Mouse (Mus musculus) spleen, adult 18-20 months (tissue): ENCODE results near the gene Nfic.
A peak's percentile ranks its signal among the peaks of the same experiment; 100 is the strongest.

Experiments
- DNase-seq, 2 experiments: peaks; one replicate each; pipeline ENCODE4 v3.0.0; 2022; ENCODE audit warnings: mixed read lengths in 2 of 2

Nfic gene

DNA sequence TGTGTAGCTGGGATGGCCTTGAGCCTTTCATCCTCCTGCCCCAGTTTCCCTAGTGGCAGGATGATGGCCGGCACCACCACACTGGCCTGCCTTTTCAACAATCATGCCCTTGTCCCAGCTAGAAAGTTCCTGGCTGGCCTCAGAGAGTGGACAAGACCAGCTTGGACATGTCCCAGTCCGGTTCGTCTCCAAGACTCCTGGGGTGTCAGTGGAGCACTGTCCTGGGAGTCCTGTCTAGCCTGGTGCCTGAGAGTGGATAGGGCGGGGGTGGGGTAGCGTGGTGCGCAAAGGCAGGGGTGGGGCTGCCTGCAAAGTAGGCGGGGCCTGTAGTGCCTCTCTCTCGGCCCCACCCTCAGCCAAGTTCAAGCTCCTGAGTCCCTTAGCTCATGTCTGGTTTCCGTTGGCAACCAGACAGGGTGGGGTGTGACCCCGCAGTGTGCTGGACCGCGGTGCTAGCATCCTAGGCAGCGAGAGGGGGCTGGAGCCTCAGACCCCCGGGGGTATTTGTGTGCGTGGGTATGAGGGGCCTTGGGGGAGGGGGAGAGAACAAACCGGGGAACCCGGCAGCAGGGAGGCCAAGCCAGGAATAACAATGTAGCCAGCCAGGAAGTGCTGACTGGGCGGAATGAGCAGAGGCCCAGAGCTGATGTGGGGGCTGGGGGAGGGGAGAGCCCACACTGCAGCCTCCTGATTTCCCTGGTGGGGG lies 53.8 kb downstream of the Nfic start:
- no peak for DNase-seq

DNA sequence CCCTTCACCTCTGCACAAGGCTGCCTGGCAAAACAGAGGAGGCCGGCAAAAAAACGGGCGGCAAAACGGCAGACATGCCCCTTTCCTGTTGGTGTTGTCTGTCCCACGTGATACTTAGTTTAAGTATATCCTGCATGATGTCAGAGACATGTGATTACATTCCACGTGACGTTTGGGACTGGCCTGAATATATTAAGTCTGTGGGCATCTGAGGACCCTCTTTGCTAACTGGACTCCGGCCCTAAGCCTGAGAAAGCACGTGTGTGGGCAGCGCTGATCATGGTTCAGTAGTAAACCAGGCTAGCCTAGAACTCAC lies 54.3 kb downstream of the Nfic start:
- DNase-seq, result no peak

DNA sequence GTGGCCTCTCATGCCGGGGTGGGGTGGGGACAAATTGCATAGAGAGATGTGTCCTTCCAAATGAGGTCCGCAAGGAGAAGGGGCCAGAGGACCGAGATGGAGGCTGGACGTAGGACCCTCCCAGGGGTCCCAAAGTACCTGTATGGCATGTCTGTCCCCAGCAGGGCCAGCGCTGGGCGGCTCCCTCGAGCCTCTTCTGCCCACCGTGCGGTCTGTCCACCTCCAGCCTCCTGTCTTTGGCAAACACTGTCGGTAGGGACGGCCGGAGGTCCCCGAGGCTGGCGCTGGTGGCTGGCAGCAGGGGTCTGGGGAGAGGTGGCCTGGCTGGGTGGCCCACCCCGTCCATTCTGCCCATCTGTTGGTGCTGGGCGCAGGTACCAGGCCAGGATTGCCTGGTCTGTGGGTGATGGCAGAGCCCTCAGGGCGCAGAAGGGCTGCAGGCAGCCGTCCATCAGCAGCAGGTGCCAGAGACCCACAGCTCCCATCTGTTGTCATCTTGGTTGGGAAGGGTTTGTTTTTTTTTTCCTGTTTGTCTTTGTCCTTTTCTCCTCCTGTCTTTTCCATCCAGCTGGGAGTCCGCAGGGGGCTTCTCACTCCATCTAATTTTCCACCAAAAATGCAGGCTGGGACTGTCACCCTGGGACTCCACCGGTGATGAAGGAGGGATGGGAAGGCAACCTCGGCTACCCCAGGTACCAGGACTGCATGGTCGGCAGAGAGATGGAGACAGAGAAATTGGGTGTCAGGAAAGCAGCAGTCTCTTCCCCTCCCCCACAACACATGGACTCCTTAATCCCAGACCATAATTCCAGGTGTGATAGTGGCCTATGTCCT lies 54.8 kb downstream of the Nfic start:
- no peak for DNase-seq

DNA sequence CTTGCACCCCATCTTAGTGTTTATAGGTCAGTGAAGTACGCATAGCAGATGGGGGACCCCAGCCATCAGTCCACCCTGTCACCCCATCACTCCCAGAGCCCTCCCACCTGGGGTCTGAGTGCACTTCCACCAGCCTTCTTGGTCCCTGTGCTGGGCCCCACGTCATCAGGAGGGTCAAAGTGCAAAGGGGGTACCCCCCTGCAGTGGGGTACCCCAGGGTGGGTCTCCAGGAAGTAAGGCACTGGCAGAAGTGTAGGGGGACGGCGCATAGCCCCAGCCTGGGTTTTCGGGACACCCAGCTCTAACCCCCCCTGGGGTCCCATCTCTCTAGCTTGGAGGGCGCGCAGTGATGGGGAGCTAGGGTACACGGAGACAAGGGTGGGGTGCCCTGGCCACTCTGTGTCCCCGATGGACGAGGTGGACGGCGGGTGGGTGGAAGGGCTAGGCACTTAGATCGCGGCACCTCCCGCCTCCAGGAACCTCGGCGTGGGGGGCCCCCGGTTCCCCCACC lies 55.6 kb downstream of the Nfic start:
- DNase-seq, result no peak

DNA sequence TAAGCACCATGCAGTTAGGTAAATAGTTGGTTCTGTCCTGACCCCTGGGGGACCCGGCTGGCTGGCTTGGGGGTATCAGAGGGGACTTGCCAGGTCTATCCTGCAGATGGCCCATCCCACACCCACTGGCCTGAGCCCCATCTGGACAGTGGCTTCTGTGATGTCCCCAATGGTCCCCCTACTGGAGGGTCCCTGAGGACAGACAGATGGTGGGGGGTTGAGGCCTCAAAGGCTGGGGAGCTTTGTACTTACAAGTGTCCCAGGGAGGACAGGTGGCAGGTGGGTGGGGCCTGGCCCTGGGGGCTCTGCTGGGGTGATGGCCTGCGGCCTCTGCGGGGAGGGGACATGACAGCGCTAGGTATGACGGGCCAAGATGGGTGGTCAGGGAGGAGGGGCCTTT lies 56.1 kb downstream of the Nfic start:
- DNase-seq, result no peak

DNA sequence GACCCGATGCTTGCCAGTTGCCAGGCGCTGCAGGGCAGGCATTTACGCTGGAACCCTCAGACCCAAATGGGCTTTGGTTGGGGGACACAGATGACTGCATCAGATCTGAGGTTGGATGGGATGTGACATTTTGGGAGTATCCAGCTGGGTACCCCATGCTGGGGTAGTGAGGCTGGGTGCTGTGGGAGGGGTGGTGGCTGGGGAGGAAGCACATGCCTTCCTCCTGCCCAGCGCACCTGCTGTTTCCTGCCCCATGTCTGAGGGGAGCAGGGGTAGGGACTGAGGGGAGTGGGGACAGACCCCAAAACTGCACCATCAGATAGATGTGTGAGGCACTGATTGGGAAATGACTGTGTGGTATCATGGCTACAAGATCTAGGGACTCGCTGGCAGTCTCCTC lies 58.7 kb downstream of the Nfic start:
- DNase-seq, result no peak

DNA sequence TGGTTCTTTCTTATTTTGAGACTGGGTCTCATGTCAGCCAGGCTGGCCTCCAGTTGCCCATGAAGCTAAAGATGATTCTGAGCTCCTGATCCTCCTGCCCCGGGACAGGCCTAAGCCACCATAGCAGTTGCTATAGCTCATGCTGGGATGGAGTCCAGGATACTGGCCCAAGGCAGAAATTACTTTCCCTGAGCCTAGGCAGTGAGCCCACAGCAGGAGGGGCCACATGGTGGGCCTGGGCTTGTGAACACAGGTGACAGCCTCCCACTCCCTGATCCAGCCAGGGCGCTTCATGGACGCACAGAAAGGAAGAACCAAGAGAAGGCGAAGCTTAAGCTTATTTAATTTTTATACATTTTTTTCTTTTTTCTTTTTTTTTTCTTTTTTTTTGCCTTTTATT lies 59.6 kb downstream of the Nfic start:
- DNase-seq, result no peak

DNA sequence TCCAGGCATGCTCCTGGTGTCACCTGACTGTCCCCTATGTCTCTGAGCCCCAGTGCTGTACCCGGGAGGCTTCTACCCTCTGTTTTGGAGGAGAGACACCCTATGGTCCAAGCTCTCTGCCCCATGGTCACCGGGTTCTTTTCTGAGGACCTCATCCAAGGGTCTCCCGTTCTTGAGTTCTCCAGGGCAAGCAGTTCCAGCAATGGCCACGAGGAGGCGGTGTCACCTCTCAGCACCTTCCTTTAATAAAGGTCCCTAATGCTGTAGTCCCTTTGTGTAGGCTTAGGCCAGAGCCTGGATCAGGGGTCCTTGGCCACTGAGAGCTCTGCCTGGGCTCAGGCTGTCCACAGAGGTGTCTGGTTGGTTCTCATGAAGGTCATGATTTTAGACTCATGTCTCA lies 60.3 kb downstream of the Nfic start:
- DNase-seq, result peak; percentile 51 to 81

DNA sequence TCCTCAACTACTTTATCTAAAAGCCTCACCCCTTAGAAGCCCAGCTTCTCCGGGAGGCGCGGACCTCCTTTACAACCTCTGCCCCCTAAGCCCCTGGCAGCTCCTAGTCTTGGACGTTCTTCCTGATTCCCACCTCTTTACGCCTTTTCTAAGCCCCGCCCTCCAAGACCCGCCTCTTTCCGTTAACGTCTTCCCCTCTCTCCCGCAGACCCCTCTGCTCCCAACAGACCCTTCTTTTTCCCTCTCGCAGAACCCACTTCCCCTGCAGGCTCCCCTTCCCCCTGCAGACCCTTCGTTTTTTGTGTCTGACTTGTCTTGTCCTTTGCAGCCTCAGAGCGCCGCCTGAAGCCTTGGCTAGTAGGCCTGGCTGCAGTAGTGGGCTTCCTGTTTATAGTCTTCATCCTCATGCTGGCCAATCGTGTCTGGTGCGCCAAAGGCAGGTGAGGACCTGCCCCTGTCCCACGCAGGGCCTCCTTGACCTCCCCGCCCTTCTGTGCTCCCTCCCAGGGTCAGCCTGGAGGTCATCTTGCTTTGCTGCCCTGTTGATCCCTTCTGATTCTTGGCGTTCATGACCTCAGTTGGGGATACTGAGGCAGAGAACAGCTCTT lies 61.9 kb downstream of the Nfic start:
- peak in 1 of 2 experiments; percentile 47 for DNase-seq

DNA sequence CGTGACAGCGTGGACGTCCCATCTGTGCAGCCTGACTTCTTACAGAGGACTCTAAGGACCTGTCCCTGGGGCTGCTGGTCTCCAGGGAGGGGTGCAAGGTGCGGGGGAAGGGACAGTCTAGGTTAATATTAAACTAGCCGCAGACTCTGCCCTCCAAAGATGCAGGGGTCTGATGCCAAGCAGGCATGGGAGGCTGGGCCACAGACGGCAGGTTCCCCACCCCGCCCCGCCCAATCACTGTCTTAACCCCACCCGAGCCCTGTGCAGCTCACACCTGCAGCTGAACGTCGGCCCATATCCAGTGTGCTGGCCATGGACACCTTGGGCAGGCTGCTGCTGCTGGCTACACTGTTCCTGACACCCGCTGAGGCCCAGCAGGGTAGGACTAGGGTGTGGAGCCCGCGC lies 62.7 kb downstream of the Nfic start, which contains the start of gene Smim24:
TSS of gene Smim24 (plus strand) at position 271 of the 405 bp plus-strand sequence.
- DNase-seq, result no peak

DNA sequence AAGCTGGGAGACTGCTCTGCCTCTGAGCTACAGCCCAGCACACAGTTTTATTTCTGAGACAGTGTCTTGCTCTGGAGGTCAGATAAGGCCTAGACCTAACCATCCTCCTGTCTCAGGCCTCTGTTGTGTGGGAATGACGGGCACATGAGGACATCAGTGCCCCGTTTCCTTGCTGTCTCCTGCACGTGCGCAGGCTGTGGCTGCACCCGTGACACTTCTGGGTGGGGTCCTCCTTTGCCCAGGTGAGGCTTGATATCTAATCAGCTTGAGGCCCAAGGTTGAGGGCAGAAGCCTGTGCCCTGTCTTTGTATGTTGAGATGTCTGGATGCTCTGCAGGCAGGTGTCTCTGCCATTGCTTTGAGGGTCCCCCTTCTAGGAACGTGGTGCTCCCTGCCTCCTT lies 63.2 kb downstream of the Nfic start:
- DNase-seq, result no peak

DNA sequence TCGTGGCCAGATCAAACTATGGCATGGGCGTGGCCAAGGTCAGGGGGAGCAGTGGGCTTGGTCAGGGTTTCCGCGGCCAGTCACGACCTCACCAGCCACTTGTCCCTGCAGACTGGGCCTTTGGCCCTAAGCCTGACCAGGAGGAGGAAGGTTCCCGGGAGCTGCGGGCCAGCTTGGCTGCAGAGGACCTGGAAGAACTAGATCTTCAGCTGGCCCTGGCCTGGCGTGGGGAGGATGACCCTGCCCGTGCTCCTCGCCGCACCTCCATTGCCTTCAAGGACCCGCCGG lies 64.8 kb downstream of the Nfic start:
- no peak for DNase-seq

DNA sequence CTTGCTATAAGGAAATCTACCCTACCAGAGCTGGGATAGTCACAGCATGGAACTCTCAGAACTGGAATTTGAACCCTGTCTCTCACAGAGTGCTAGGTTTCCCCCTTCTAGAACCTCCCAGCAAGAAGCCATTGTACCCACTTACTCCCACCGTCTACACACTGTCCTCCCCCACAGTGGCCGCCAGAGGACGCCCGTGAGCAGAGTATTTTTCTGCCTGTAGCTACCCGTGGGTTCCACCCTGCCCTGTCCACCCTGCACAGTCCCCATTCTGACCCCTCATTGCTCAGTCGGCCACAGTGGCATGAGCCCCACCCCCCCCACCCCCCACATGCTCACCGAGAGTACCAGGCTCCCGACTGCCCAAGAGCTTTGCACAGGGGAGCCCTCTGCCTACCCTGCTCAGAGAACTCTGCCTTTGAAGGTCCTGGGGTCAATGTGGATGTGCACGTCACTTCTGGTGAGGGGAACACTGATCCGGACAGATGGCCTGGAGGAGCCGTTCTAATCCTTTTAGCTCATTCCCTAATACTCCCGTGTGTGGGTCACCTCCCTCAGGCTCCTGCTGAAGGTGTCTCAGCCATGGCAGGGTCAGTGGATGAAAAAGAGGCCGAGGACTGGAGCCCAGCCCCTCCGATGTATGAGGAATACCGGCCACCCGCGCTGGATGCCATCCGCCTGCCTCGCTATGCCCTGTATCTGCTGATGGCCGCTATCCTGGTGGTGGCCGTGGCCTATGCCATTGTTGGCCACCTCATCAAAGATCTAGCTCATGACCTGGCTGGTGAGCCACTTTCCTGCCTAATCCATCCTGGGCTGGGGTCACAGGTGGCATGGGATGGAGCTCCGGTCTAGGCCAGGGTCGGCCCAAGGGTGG lies 65.4 kb downstream of the Nfic start:
- DNase-seq, result peak; percentile 56 to 74

DNA sequence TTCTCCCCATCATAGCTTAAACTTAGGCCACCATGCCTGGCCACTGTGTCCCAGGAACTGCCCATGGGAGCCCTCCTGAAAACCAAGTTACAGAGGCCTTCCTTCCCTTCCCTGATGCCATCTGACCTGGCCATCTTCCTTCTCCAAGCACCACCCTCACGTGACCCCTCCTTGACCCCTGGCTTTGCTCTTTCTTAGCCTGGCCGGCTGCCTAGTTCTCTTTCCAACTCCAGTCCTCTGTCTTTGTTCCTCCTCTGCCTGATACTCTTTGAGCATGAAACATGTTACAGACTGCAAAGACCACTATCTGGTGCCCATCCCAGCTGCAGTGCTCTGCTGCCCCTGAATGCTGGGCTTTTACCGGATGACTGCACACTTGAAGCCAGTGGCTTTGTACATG lies 66.1 kb downstream of the Nfic start:
- no peak for DNase-seq

DNA sequence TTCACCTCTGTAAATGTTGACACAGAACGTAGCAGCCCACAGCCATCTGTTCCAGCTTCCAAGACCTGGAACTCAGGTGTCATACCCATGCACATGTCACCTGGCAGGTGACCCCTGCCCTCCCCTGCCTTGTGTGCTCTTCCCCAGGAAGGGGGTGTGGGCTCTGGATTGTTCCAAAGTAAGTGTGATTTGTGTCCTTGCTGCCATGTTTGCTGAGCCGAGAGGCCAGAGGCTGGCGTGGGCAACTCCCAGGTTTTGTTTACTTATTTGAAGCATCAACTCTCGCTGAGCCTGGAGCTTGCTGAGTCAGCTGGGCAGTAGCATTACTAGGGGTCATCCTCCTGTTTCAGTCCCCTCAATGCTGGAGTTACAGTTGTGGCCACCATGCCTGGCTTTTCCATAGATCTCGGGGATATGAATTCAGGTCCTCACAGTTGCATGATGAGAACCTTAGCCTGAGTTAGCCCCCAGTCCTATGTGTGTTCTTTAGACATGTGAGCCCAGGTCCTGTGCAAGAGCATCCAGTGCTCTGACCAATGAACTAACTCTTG lies 66.9 kb downstream of the Nfic start, which contains the start of gene Gm48552:
TSS of gene Gm48552 (plus strand) at position 501 of the 551 bp plus-strand sequence.
- DNase-seq, result no peak

DNA sequence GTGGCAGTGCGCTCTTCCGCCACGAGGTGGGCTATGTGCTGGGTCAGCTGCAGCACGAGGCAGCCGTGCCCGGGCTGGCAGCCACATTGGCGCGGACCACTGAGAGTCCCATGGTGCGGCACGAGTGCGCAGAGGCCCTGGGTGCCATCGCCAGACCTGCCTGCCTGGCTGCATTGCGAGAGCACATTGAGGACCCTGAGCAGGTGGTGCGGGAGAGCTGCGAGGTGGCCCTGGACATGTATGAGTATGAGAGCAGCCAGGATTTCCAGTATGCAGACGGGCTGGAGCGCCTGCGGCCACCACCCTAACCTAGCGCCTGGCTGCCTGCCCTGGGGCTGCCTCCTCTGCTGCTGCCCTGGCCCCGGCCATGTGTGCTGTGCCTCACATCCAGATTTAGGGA lies 67.7 kb downstream of the Nfic start:
- no peak for DNase-seq

DNA sequence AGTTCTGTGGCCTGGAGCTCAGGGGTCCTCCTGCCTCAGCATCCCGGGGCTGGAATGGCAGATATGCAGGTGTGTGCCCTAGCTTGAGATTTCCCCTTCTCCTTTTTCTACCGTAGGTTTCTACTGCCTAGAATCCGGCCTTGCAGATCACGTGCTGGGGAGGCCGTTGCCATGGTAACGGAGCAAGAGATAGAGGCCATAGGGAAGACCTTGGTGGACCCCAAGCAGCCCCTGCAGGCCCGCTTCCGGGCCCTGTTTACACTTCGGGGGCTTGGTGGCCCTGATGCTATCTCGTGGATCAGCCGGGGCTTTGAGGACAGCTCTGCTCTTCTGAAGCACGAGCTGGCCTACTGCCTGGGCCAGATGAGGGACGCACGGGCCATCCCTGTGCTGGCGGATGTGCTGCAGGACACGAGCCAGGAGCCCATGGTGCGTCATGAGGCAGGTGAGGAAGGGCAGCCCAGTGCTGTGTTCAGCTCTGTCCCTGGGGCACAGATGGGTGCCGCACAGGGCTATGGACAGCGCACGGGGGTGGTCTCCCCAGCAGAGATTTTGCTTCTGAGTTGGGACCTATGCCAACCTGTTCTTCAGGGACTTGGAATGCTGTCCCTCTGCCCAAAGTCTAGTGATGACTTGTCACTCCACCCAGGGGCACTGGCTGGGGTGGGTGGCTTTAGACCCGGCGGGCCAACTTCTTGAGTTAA lies 69.7 kb downstream of the Nfic start:
- no peak for DNase-seq

DNA sequence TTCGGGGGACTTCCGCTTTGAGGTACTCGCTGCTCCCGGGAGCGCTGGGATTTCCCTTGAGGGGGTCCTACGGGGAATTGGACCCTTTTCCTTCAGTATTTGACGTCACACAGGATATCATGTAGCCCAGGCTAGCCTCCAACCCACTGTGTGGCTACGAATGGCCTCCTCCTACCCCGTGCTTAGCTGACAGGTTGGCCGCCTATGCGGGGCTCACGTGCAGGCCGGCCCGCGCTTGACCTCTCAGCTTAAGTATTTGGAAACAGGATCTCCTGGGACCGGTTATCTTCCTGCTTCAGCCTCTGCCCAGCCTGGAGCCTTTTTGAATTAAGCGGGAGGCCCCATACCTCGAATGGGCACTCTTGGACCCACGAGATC lies 70.8 kb downstream of the Nfic start:
- no peak for DNase-seq

DNA sequence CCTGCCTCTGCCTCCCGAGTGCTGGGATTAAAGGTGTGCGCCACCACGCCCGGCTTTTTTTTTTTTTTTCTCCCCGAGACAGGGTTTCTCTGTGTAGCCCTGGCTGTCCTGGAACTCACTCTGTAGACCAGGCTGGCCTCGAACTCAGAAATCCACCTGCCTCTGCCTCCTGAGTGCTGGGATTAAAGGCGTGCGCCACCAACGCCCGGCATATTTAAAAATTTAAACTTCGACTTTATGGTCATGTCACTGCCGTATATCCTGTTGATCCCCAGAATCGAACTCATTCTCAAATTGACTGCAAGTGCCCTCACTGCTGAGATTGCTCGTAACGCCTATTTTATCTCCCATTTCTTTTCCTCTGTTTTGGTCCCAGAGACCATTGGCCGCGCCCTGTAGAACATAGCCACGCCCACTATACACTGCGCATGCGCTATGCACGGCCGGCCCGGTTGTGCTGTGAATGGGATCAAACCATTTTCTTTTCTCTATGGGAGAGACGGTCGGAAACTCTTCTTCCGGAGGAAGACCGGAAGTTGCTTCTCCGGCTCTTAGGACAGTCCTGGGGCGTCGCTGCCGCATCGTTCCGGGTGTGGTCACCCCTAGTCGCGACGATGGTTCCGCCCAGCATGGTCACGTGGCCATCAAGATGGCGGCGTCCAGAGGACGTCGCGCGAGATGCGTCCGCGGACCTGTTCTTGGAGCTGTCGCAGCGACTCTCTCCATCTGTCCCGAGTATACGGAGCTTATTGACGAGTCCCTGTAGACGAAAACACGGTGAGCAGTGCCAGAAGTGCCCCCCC lies 71.4 kb downstream of the Nfic start, which contains the start of the genes Dohh and Gm48551:
TSS of gene Dohh (plus strand) at position 627 of the 803 bp plus-strand sequence.
TSS of gene Gm48551 (plus strand) at position 665 of the 803 bp plus-strand sequence.
- peak; percentile 94 to 99 for DNase-seq

DNA sequence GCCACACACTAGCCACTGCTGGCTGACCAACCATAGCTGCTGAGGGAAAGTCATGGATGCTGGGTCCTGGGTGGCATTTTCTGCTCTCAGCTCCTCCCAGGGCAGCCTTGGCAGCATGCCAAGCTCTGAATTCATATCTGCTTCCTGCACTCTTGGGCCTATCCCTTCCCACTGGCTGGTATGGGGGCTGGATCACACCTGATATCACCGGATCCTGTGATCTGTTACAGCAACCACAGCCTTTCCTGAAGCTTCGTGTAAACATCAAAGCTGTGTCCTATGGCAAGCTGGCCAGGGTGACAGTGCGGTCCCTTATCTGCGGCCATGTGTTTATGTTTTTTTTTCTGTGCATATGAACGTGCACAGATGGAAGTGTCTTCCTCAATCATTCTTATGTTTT lies 73.4 kb downstream of the Nfic start:
- no peak for DNase-seq

DNA sequence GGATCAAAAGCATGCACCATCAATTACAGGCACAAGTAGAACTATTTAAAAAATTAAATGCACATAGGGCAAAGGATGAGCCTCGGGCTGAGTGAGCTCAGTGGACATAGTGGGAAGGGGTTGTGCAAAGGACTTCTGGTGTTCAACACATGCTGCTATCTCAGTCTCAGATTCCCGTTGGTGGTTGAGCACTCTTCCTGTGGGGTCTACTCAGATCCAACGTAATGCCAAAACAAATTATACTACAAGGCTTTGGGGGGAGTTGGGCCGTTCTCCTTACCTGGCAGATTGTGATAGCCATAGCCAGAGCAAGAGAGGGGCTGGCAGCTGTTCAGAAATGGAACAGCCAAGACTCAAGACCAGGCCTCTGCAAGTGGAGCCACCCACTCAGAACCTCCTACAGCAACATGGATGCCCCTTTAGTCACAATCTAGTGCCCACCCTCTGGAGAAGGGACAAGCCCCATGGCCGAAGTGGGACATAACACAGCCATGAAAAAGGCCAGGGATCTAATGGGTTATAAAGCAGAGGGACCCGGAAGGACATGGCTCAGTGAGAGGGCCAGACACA lies 75.5 kb downstream of the Nfic start:
- no peak for DNase-seq
